Mouse (Mus musculus): ENCODE data around the gene Hnrnpa2b1.

Hnrnpa2b1 gene

DNA sequence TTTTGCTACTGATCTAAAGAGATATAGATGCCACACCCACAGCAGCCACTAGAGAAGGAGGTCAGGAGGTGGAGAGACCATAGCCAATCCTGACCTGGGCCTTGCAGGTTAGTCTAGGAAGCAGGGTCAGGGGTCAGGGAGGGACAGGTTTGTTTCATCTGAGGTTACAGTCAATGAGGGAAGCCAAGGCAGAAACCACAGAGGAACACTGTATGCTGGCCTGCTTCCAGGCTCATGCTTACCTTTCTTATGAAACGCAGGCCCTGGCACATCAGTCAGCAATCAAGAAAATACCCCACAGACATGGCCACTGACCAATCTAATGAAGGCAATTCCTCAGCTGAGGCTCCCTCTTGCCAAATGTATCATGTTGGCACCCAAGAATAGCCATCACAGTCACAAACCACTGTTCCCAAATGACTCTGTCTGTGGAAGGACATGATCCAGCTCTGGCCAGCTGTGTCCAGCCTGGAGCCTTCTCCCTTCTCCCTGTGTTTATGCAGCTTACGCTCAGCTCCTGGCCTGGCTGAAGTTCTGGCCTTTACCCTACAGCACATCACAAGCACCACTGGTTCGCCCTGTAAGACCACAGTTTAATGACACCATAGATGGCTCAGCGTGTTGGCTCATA lies 52.3 kb downstream of the Hnrnpa2b1 start:
- no peak for ATAC-seq (ENCODE audit: low TSS enrichment)

DNA sequence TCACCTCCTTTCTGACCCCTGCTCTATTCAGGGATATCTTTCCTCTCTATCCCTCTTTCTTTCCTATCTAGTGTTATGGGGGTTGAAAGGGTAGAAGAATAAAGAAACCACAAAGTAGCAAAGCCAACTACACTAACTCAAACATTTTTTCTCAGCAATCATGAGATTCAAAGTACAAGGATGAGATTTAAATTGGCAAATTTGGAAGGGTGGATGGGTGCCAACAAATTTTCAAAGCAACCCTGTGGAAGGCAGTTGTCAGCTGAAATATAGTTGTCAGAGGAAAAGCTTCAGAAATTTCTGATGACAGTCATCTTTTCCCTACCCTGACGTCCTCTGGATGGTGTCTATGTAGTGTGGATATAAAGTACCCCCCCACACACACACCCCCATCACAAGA lies 53.3 kb downstream of the Hnrnpa2b1 start:
- no peak for ATAC-seq (ENCODE audit: low TSS enrichment)
